9 mouse cellular contexts compared by ENCODE assay signal in genomic region chr6:32261339-32261738, GRCm38 (mm10).
A peak's percentile ranks its signal among the peaks of the same experiment; 100 is the strongest.
DNase-seq lines count a peak whose midpoint lies in the region; ATAC-seq and TF ChIP-seq lines count a peak whose summit lies in the region.
"Had no signal": no experiment of that assay in that cellular context is flagged by ENCODE, and none has a peak within 500 bp of the region (broad histone marks: within the 10 kb centered on the region; RNA-seq: fewer than 3 reads in every experiment).

No protein-coding gene starts in this region.

- no peaks in the 10 kb centered on the region for H3K27me3 ChIP-seq in forebrain, embryonic 16.5 days (replicated peaks; ENCODE audit: control insufficient read depth, insufficient read depth, low read length)
- H3K27me3 ChIP-seq: liver, embryonic 13.5 days had no signal

- peaks cover 20% of the 10 kb centered on the region for H3K4me1 ChIP-seq in forebrain, embryonic 16.5 days (replicated peaks; ENCODE audit: control insufficient read depth, insufficient read depth, low read length)
- H3K4me1 ChIP-seq: liver, embryonic 13.5 days had no signal

- H3K4me3 ChIP-seq in forebrain, embryonic 16.5 days (replicated peaks; ENCODE audit: low read length) = no peak overlapping the region
- H3K4me3 ChIP-seq in left cerebral cortex, adult 2 months = no peak overlapping the region
- H3K4me3 ChIP-seq: liver, embryonic 13.5 days had no signal

- no peak overlapping the region for H3K4me2 ChIP-seq in forebrain, embryonic 16.5 days (ENCODE audit: low read length)
- H3K4me2 ChIP-seq: liver, embryonic 13.5 days had no signal

- peak; percentile 26 for DNase-seq in layer of hippocampus, adult 11-12 months (ENCODE audit: low spot score)
- DNase-seq in layer of hippocampus, postnatal 25 days (ENCODE audit: extremely low spot score in 1 of 2, low spot score in 1 of 2) = no peak
- peak; percentile 21 to 45 for DNase-seq in left cerebral cortex, adult 2 months (ENCODE audit: extremely low spot score in 1 of 2, low spot score in 2 of 2)
- DNase-seq in right cerebral cortex, postnatal 14 days = peak; percentile 26
- DNase-seq in urinary bladder, postnatal 14 days (ENCODE audit: low spot score) = no peak
- DNase-seq in urinary bladder, postnatal 10 days (ENCODE audit: low spot score) = no peak
- no peak for DNase-seq in adrenal gland, postnatal 10 days
- DNase-seq: liver, embryonic 13.5 days had no signal

- intact Hi-C loops in left cerebral cortex, adult 2 months (cut with DNase I) = no loop called here

- WGBS in forebrain, embryonic 16.5 days = 7% methylated on average over 3 of the region's 3 CpGs

- H3K27ac ChIP-seq in forebrain, embryonic 16.5 days (ENCODE audit: low read length) = no peak overlapping the region
- peak overlapping the region; percentile 24; the same call in 1 of the 2 replicates for H3K27ac ChIP-seq in left cerebral cortex, adult 2 months
- H3K27ac ChIP-seq: liver, embryonic 13.5 days had no signal

- TF ChIP-seq CTCF in left cerebral cortex, adult 2 months (IDR thresholded peaks at IDR 0.05) = no peak

- peak; percentile 88 for ATAC-seq in forebrain, embryonic 16.5 days

- no peaks in the 10 kb centered on the region for H3K9me3 ChIP-seq in forebrain, embryonic 16.5 days (ENCODE audit: control insufficient read depth, low read length)
- H3K9me3 ChIP-seq: liver, embryonic 13.5 days had no signal

- no peaks in the 10 kb centered on the region for H3K36me3 ChIP-seq in forebrain, embryonic 16.5 days (ENCODE audit: control insufficient read depth, insufficient read depth)
- H3K36me3 ChIP-seq: liver, embryonic 13.5 days had no signal

- no peak overlapping the region for H3K9ac ChIP-seq in forebrain, embryonic 16.5 days (replicated peaks; ENCODE audit: low read depth, low read length)
- H3K9ac ChIP-seq: liver, embryonic 13.5 days had no signal

Comparison
In these comparisons a context has a peak if more than half of its experiments do, and no peak if none do; other contexts are left out.
1. DNase-seq: peak in layer of hippocampus, adult 11-12 months (single experiment), left cerebral cortex, adult 2 months (2 of 2) and right cerebral cortex, postnatal 14 days (single experiment); none in layer of hippocampus, postnatal 25 days (0 of 2), urinary bladder, postnatal 14 days (single experiment), urinary bladder, postnatal 10 days (single experiment) and adrenal gland, postnatal 10 days (single experiment).